Mouse (Mus musculus): ENCODE measurements at regions not wholly inside any gene's neighbourhood (a gene's known extent, or its start where the extent isn't known, plus 50 kb on each side); places are given as distances from the start of the nearest gene placed in this dataset.
A peak's percentile ranks its signal among the peaks of the same experiment; 100 is the strongest.

DNA sequence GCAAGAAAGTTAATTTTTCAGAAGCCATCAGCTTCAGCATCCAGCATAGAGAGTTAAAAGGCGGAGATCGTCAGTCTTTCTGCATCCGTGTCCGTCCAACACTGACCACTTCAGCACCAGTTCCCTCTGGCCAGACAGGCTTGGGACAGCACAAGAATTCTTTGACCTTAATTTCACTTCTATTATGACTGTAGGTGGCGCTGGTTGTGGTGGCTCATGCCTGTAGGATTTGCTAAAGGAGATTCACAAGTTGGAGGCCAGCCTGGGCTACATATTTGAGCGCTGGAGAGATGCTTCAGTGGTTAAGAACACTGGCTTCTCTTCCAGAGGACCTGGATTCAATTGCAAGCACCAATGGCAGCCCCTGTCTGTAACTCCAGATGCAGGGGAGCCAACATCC lies 66.0 kb downstream of the Amer2 start:
- DNase-seq: no peak

DNA sequence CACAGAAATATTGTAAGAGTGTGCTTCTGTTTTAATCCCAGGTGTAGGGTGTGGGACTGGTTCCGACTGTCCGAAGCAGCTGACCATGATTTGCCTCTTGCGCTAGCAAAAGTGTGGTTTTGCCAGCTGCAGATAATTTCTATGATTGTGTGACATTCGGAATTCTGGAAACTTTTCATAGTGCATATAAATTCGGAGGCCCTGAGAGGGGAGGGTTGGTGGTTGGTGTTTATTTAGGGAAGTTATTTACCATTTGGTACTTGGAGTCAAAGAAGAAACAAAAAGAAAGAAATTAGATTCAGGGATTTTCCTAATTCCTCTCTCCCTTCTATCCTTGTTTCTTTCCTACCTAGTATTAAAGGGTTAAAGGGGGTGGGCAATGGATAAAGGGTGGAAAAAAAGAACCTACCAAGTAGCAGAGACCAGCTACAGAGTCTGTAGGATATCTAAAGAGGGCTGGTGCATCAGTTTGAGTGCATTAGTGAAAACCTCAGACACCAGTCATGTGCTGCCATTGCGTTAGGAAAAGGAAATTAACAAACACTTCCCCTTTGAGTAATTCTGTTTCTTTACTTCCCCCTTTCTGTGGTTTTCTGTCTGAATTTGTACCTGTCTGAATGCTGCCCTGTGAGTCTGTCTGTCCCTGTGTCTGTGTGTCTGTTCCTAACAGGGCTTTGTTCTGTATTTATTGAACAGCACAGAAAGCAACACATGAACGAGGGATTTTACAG lies 70.9 kb downstream of the Amer2 start:
- no peak for DNase-seq

DNA sequence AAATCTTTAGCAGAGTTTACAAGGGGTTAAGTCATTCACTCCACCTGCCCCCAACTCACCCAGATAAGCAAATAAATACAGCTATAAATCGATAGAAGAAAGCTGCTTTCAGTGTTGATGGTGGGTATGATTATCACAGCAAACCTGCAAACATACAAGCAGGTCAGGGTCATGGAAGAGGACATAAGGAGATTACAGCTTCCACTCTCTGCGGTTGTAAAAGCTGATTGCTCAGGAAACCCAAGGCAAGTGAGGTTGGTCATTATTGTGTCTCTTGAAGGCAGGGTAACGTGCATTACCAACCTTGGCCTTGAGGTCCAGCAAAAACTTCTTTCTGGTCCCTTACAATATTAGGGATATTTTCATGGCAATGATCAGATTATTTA lies 71.5 kb downstream of the Amer2 start:
- DNase-seq: no peak

DNA sequence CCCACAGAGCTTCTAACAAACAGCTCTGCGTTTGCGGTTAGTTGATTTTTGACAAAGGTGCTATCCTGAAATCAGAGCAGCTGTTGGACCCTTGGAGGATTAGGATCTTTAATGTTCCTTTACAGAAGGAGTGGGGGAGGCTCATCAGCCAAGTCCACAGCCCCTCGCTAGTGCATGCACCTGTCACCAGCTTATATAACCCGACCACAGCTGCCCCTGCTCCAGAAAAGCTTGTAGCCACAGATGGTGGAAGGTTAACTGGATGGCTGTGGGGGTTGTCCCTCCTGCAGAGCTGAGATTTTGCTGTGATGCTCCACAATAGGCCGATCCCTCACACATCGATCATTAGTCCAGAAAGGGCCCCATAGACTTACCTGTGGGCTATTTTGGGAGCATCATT lies 73.0 kb downstream of the Amer2 start:
- no peak for DNase-seq

DNA sequence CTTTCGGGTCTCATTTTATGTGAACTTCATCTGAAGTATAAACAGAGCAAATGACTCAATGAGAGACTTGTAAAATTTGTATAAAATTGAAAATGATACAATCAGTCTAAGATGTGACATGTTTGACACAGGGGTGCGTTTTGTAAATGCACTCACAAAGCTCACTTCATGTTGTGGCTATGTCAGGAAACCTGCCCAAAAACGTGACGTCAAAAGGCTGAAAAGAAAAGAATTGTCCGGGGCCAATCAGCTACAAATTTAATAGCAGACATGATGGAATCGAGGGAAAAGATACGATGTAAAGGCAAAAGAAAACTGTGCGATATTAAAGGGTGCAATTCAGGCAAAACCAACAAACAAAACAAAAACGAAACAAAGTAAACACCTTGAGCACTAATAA lies 78.2 kb downstream of the Amer2 start:
- no peak for DNase-seq

DNA sequence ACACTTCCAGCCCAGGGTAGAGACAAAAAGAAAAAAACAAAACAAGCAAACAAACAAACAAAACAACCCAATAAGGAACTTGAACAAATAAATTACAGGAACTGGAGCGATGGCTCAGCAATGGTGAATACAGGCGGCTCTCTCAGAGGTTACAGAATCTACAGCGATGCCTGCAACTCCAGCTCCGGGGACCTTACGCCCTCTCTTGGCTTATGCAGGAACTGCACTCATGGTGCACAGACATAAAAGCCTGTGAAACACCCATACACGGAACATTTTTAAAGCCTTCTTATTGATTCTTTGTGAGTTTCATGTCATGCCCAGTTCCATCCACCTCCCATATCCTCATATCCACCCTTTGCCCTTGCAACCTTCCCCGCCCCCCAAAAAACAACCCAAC lies 78.6 kb downstream of the Amer2 start:
- no peak for DNase-seq

DNA sequence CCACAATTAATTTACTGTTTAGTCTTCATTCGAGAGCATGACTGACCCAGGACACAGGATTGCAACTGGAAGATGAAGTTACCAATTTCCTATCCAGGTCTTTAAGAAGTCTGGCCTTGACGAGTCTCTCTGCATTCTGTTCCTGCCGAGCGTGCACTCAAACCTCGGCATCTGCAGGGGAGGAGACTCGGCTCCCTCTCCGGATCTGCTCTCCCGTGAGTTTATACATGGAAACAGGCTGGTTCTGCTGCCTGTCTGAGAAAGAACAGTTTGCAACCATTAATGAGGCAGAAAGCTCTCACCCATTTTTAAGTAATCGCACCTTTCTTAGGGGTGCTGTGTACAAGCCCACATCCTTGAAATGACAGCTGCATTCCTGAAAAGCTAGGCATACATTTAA lies 83.7 kb downstream of the Amer2 start:
- DNase-seq: no peak

DNA sequence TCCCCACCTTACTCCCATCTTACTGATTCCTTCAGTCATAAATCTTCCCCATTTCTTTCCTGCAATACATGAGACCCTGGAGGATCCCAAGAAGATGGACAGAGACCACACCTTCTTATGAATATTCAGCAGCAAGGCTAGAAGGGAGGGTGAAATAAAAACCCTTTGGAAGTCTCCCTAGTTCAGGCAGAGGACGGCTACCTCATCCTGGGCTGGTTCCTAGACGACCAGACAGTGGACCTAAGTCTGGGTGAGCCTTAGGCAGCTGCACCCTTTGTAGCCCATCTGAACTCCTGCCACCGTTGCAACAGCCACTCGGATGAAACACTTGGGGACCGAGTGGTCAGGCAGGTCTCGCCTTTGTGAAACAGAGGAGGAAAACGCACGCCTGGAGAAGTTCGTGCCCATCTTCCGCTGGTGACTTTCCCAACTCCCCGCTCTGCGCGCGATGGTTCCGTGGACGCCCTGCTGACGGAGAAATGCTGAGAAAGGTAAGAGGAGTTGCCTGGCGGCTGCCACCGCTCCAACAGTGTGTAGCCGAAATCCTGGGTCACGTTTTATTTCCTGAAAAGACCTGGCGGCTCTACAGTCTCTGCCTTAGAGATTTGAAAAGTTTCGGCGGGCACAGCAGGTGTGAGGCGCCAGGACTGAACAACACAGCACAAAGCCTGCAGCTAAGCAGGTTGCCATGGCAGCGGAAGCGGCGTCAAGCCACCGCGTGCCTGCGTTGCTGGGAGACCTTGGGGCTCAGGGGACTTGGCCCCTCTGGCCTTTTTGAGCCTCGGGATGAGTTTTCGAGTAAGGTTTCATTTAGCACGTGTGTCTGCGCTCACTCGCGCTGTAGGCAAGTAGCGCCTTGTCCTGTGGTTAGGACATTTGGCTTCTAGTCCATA lies 112.2 kb downstream of the Amer2 start:
- peak; percentile 21 to 23 for DNase-seq

DNA sequence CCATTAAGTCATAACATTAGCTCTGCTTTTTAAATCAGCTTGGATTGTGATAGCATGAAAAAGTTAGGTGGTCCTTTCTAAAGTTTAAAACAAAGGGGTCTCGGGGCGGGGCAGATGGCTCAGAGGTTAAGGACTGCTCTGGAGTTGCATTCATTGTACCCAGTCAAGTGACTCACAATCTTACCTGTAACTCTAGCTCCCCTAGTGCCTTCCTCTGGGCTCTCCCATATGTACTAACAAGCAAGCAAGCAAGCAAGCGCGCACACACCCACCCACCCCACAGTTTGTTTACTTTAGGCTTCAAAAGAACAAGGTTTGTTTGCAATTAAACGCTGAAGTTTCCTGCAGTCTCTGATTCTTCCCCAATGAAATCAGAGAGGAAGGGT lies 112.8 kb downstream of the Amer2 start:
- DNase-seq: peak; percentile 4 to 7

DNA sequence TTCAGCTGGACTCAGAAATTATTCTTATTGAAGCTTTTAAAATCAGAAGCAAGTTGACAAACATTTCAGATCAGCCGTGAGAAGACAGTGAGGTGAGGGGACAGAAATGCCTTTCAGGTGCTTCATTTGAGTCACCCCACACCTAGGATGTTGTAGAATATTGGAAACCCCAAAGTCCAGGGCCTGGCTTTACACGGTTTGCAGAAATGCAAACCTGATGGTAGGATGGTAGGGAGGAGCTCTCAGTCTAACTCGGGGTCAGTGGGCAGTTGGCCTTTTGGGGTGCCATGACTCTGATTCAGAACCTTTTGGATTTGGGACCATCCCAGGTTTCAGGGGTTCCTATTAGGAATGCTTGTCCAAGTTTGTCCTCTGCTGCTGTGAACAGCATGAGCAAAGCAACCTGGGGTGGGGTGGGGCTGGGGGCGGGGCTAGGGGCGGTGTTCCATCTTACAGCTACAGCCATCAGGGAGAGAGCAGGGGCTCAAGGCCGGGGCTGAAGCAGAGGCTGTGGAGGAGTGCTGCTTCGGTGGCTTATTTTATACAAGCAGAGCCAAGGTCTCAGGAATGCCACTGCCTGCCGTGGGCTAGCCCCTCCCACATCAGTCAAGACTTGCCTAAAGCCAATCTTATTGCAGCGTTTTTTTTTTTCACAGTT lies 113.3 kb downstream of the Amer2 start:
- DNase-seq: no peak

DNA sequence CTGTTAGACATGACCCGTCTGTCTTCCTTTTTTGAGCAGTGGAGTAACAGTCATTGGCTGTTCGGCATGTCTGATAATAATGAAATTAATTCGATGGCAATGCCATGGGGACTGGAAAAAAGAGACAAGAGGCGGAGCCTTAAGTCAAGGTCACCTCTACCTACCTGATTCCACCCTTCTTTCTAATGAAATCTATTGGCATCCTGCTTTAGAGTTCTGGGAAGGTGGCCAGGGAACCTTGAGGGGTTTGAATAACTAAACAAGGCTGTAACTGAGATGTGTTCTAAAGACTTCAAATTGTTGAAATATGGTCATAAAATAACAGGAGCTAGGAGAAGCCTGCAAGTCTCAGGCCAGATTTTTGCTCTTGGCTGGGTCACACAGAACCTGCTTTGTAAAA lies 116.1 kb downstream of the Amer2 start:
- no peak for DNase-seq

DNA sequence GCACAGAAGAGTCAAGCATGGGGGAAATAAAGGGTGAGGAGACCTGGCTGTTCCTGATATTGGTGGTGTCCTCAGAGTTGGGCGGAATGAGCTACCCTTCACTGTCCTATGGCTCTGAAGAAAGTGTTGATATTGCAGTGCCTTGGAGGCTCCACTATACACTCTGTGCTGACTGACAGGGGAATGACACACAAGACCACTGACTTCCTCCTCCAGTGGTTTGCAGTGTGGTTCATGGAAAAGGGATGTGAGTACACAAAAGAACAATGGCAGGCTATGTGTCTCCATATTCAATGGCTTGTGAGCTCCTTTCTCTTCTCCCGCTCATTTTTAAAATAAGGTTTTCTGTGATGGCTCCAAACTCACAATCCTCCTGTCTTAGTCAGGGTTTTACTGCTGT lies 117.8 kb downstream of the Amer2 start:
- DNase-seq: no peak

DNA sequence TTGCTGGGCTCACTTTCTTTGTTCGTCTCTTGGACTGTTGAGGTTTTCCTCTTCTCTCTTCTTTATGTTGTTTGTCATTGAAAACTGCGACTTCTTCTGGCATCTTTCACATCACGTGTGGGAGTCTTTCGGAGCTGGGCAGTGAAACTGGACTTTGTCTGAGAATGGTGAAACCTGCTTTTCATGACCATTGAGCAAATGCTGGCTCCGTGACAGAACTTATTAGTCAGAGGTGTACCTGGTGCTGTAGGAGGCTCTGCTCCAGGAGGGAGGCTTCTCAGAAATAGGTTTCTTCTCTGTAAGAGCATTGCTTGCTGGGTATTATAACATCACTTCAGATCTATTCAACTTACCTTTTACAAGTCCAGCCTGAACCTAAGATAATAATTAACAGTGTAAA lies 122.4 kb downstream of the Amer2 start:
- DNase-seq: no peak

DNA sequence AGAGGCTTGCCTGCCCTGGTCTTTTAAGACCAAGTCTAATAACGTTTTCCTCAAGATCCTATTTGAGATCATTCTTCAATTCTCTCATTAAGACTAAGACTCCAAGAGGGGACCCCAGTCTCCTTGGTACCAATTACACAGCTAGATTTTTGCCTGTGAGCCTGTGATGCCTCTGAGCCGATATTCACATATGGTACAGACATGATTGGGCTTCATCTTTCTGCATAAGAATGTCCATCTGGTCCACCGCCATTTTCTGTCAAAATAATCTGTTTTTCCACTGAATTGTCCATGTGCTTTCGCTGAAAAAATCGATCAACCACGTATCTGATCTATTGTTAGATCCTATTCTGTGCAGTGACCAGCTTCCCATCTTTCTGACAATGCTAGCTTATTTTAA lies 129.5 kb downstream of the Amer2 start:
- no peak for DNase-seq

DNA sequence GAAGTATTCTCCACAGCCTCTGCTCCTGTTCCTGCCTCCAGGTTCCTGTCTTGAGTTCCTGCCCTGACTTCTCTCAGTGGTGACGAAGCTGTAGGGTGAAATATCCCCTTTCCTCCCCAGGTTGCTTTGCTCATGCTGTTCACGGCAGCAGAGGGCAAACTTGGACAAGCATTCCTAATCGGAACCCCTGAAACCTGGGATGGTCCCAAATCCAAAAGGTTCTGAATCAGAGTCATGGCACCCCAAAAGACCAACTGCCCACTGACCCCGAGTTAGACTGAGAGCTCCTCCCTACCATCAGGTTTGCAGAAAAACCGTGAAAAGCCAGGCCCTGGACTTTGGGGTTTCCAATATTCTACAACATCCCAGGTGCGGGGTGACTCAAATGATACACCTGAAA lies 128.7 kb upstream of the Spata13 start:
- no peak for DNase-seq

DNA sequence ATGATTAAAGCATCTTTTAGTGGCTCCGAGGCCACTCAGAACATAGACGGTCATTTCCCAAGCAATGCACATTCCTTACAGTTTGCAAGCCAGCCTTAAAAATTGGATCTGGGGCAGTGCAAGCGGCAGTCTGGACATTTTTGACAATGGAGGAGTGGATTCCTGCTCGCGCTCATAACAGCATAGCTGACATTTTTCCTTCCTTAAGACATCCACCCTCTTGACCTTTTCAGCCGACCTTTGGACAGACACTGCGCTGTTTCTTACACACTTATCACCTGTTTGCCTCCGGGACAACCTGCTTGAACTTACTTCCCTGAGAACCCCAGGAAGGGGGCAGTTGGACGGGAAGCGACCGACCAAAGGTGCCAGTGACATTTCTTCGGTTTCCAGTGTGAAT lies 127.5 kb upstream of the Spata13 start:
- no peak for DNase-seq

DNA sequence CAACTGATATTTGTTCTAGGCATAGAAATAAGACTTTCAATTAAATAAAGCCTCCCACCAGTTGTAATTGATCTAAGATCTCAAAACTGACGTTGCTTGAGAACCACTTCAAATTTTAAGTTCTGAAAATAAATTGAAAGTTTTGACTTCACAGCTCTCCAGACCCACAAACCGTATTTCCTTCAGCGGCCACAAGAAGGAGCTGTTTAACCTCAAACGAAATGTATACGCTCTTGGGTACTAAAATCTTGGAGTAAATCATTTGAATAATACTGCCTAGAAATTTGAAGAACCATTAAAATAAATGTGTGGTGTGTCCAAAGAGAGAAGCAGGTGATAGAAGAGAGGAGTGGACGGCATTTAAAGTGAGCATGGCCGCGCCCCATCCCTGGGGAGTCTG lies 120.2 kb upstream of the Spata13 start:
- DNase-seq: peak in 1 of 2 experiments; percentile 34

DNA sequence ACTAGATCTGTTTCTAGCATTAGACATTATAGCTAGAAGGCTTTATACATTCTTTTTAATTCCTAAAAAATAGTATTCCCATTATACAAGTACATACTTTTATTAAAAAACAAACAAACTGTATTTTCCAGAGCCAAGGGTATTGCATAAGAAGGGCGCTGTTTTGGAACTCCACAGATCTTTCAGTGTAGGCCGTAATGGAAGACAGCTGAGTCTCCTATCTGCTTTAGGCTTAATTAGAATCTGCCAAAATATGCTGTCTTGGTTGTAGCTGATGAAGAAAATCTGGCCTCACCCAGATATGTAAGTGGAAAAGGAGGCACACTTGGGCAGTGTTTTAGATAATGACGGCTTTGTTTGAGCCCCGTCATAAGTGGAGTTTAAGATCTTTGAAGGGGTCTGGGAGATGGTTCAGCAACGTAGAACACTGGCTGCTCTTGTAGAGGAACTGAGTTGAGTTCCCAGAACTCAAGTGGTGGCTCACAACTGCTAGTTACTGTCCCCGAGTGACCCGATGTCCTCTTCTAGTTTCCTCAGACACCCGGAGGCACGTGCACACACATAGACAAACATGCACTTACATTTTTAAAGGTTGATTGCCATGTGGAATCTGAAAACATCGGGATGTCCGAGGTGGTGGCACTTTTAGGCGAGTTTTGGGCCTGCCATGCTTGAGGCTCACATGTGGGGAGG lies 118.6 kb upstream of the Spata13 start:
- no peak for DNase-seq

DNA sequence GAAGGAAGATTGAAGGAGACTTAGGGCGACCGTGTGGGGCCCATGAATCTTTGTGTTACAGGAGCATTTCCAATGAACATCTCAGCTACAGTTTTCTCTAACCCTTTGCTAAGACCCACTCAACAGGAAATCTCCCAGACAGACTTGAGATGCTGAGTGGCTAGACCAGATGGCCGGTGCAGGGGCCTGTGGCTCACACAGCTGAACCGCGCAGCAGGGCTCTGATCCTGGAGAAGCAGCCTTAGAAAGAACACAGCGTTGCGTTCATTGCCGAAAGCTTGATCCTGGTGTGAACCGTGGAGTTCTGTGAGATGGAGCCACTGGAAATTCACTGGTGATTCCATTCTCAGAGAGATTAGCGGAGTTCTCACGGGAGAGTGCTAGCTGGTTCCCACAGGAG lies 115.9 kb upstream of the Spata13 start:
- peak; percentile 39 to 51 for DNase-seq

DNA sequence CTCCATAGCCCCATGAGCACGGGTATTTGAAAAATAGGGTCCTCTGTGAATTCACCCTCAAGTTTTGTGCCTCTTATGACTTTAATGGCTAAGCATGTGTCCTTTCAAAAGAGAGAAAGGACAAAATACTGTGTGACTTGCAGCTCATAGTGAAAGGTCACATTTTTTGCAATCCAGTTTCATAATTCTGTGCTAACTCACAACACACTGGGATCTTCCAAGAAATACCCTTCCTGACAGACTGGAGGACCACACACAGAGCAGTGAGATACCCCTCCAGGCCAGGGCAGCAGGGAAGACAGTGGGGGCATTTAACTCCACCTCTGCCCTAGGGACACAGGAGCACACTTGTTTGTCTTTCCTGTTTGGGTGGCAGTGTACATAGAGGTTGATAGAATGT lies 110.8 kb upstream of the Spata13 start:
- no peak for DNase-seq

DNA sequence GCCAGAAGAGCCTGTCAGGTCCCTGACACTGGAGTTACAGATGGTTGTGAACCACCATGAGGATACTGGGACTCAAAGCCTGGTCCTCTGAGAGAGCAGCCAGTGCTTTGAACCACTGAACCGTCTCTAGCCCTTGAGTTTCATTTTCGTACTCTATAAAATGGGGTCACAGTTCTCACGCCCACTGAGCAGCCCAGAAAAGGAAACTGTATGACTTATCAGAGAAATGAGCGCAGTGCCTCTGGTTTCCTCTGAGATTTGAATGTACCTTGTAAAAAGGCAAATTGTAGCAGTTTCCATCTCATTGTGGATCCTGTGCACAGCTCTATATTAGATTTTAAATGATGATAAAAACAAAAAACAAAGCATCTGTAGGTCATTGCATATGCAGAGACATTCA lies 108.9 kb upstream of the Spata13 start:
- no peak for DNase-seq

DNA sequence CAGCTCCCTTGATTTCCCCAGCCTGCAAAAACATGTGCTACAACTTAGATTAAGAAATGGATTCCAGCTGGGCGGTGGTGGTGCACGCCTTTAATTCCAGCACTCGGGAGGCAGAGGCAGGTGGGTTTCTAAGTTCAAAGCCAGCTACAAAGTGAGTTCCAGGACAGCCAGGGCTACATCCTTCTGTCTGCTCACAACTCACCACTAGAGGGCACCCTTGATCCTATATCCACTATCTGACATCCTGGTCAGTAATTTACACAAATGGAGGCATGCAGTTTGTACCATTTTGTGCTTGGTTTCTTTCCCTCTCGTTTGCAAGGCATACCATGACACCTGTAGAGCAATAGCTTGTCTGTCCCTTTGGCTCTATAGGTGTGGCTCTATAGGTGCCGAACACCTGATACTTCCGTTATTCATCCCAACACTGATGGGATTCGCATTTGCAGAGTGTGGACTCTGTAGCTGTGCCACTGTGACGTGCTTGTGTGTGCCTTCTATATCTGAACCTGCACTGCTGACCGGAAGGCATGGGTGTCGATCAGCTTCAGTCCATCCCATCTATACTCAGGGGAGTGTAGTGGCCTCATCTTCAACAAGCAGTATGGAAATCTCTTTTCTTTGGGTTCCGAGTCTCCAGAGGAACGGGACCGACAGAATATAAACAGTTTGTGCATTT lies 108.4 kb upstream of the Spata13 start:
- DNase-seq: peak; percentile 64 to 81

DNA sequence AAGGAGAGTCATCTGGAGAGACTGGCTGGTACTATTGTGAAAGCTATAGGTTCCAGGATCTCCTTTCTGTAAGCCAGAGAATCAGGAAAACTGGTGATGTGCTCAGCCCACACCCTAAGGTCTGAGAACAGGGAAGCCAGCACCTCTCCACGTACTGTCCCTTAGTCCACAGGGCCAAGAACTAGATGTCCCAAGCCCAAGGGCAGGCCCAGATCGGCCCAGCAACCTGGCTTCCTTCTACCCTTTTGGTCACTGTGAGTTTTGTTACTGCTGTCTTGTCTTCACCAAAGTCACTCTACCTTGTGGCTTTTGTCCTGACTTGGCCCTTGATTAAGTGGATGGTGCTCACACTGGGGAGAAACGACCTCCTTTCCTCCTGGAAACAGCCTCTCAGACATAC lies 107.8 kb upstream of the Spata13 start:
- DNase-seq: no peak

Data from cerebellum, postnatal 36 days (tissue).